ENCODE assay signal across 8 mouse cellular contexts in genomic region chr15:83526424-83527091, GRCm38 (mm10). TPM values are rescaled to one million over a fixed set of nuclear protein-coding genes. Genes with fewer than 3 reads are reported as not detected.
DNase-seq lines count a peak whose midpoint lies in the region; ATAC-seq and TF ChIP-seq lines count a peak whose summit lies in the region.

Bik (plus strand) TSS chr15:83526862.

- peak; percentile 78 for DNase-seq in R1 (ENCODE audit: low read depth, low spot score)
- peak; percentile 41 to 42 for DNase-seq in gastrocnemius, postnatal 4 days (ENCODE audit: low spot score in 2 of 2)
- peak; percentile 85 for DNase-seq in intestine, embryonic 14.5 days (ENCODE audit: low spot score)
- DNase-seq in neural tube, embryonic 11.5 days (ENCODE audit: low spot score) = peak; percentile 75
- DNase-seq in thymus, postnatal 36 days = peak; percentile 61 to 72
- no peak for DNase-seq in cerebellum, adult 8-10 months

- no peaks in the 10 kb centered on the region for H3K36me3 ChIP-seq in intestine, embryonic 14.5 days (ENCODE audit: control insufficient read depth, insufficient read depth, low read length)
- H3K36me3 ChIP-seq in liver, embryonic 16.5 days (ENCODE audit: control insufficient read depth, insufficient read depth) = no peaks in the 10 kb centered on the region
- no peaks in the 10 kb centered on the region for H3K36me3 ChIP-seq in neural tube, embryonic 11.5 days (ENCODE audit: control insufficient read depth, insufficient read depth, low read length)

- WGBS in intestine, embryonic 14.5 days = under 1% methylated on average over 44 of the region's 45 CpGs
- WGBS in liver, embryonic 16.5 days (ENCODE audit: insufficient replicate concordance) = under 1% methylated on average over 45 of the region's 45 CpGs
- under 1% methylated on average over 45 of the region's 45 CpGs for WGBS in neural tube, embryonic 11.5 days

- peaks cover 41% of the 10 kb centered on the region for H3K27me3 ChIP-seq in intestine, embryonic 14.5 days (replicated peaks; ENCODE audit: control insufficient read depth, insufficient read depth, low read length)
- peaks cover 70% of the 10 kb centered on the region for H3K27me3 ChIP-seq in liver, embryonic 16.5 days (ENCODE audit: control insufficient read depth, insufficient read depth, low read depth, low read length)
- peaks cover 29% of the 10 kb centered on the region for H3K27me3 ChIP-seq in neural tube, embryonic 11.5 days (ENCODE audit: control insufficient read depth, insufficient read depth, low read length)

- ATAC-seq in intestine, embryonic 14.5 days (replicated peaks; ENCODE audit: low FRiP score, low TSS enrichment, low read depth) = 0 out of 2 replicates have a peak, but pooled peaks have one; percentile 42
- ATAC-seq in liver, embryonic 16.5 days (ENCODE audit: low read depth) = peak; percentile 70
- peak; percentile 60; the same call in 1 of the 2 replicates for ATAC-seq in neural tube, embryonic 11.5 days (ENCODE audit: insufficient read depth, low FRiP score, low TSS enrichment)

- peak within 1 kb of the TSS; percentile 20; the same call in 1 of the 2 replicates for H3K9ac ChIP-seq in intestine, embryonic 14.5 days (ENCODE audit: low read length)
- H3K9ac ChIP-seq in liver, embryonic 16.5 days (ENCODE audit: low read depth, low read length) = peak within 1 kb of the TSS; percentile 45; the same call in 1 of the 2 replicates
- H3K9ac ChIP-seq in neural tube, embryonic 11.5 days (ENCODE audit: low read length) = peak within 1 kb of the TSS; percentile 55

- H3K27ac ChIP-seq in cortical plate, adult 2 months (ENCODE audit: insufficient read depth, low read length) = no peak within 1 kb of the TSS
- no peak within 1 kb of the TSS for H3K27ac ChIP-seq in intestine, embryonic 14.5 days (ENCODE audit: low read depth)
- no peak within 1 kb of the TSS for H3K27ac ChIP-seq in liver, embryonic 16.5 days (ENCODE audit: low read length)
- H3K27ac ChIP-seq in neural tube, embryonic 11.5 days (ENCODE audit: low read depth, low read length) = no peak within 1 kb of the TSS

- no peaks in the 10 kb centered on the region for H3K4me1 ChIP-seq in cortical plate, adult 2 months (ENCODE audit: control insufficient read depth, insufficient read depth, low read length)
- peaks cover 7% of the 10 kb centered on the region for H3K4me1 ChIP-seq in intestine, embryonic 14.5 days (replicated peaks; ENCODE audit: control insufficient read depth, insufficient read depth, low read length)
- H3K4me1 ChIP-seq in liver, embryonic 16.5 days (ENCODE audit: control insufficient read depth, low read depth, low read length) = peaks cover 21% of the 10 kb centered on the region
- H3K4me1 ChIP-seq in neural tube, embryonic 11.5 days (ENCODE audit: control insufficient read depth, insufficient read depth, low read length) = peaks cover 13% of the 10 kb centered on the region

- no peaks in the 10 kb centered on the region for H3K9me3 ChIP-seq in intestine, embryonic 14.5 days (ENCODE audit: control insufficient read depth, low read length)
- H3K9me3 ChIP-seq in liver, embryonic 16.5 days (replicated peaks; ENCODE audit: control insufficient read depth, low read length) = no peaks in the 10 kb centered on the region
- H3K9me3 ChIP-seq in neural tube, embryonic 11.5 days (ENCODE audit: control insufficient read depth, low read length) = no peaks in the 10 kb centered on the region

- H3K4me2 ChIP-seq in intestine, embryonic 14.5 days (ENCODE audit: low read length) = peak within 1 kb of the TSS; percentile 95
- H3K4me2 ChIP-seq in liver, embryonic 16.5 days (ENCODE audit: low read depth, low read length) = peak within 1 kb of the TSS; percentile 83
- H3K4me2 ChIP-seq in neural tube, embryonic 11.5 days (ENCODE audit: low read depth) = peak within 1 kb of the TSS; percentile 95

- peak within 1 kb of the TSS; percentile 34 for H3K4me3 ChIP-seq in cortical plate, adult 2 months (ENCODE audit: insufficient read depth, low read length)
- peak within 1 kb of the TSS; percentile 55 for H3K4me3 ChIP-seq in intestine, embryonic 14.5 days (ENCODE audit: low read depth, low read length)
- peak within 1 kb of the TSS; percentile 62 for H3K4me3 ChIP-seq in liver, embryonic 16.5 days (ENCODE audit: low read depth, low read length)
- peak within 1 kb of the TSS; percentile 50 for H3K4me3 ChIP-seq in neural tube, embryonic 11.5 days (ENCODE audit: low read depth, low read length)

- TF ChIP-seq CTCF in cortical plate, adult 2 months (IDR thresholded peaks at IDR 0.05; ENCODE audit: extremely low read depth, insufficient read depth, low read length) = no peak

- TF ChIP-seq POLR2A in cortical plate, adult 2 months (IDR thresholded peaks at IDR 0.05; ENCODE audit: extremely low read depth, insufficient read depth, low read length) = no peak

RNA-seq across cellular contexts. Expression of gene Bik, which starts in this region (rescaled TPM):
- 0.28 and 0.31 TPM in 2 replicates for polyA plus RNA-seq in cortical plate, adult 2 months (2012; rRNA removed)
- 1 to 10 TPM; 2.7 to 4.0 TPM for total RNA-seq in gastrocnemius, postnatal 4 days (2021)
- 5.1 and 6.0 TPM in 2 replicates for polyA plus RNA-seq in intestine, embryonic 14.5 days (2014; fragmentation: Nextera tagmentation; extraction: Ambion mirVana)
- 1.8 TPM in 2 replicates for polyA plus RNA-seq in liver, embryonic 16.5 days (2015; fragmentation: Nextera tagmentation; extraction: Ambion mirVana)
- polyA plus RNA-seq in neural tube, embryonic 11.5 days (2014; fragmentation: Nextera tagmentation; extraction: Ambion mirVana) = 2.1 and 2.4 TPM in 2 replicates
